Mouse (Mus musculus) midbrain, postnatal 0 days (tissue): Measurements from ENCODE around the gene Brwd3. TPM values are rescaled to one million over a fixed set of nuclear protein-coding genes. Genes with fewer than 3 reads are reported as not detected.

Experiments used
- ATAC-seq: fragments of 200-750 bp; cut with Nextera tagmentation; 2 replicates; pipeline ENCODE4 v1.8.0; 2017; ENCODE audit warnings: moderate number of reproducible peaks, mild to moderate bottlenecking, moderate TSS enrichment, moderate library complexity; ENCODE audit not compliant: low FRiP score
- DNase-seq: peaks from one replicate; pipeline ENCODE4 v3.0.0-alpha.2; 2015; ENCODE audit warnings: low spot score
- H3K27ac ChIP-seq: fragments of 300-500 bp; sonication (generic); 2 replicates; pipeline ENCODE4 v1.5.1; 2014; ENCODE audit warnings: low read depth, mild to moderate bottlenecking, low read length, mixed read lengths
- H3K27me3 ChIP-seq: fragments of 300-500 bp; sonication (generic); 2 replicates; pipeline ENCODE4 v1.6.1; 2014; ENCODE audit warnings: low read length, control low read depth, mixed read lengths; ENCODE audit not compliant: insufficient read depth
- H3K36me3 ChIP-seq: fragments of 300-500 bp; sonication (generic); 2 replicates; pipeline ENCODE4 v1.6.1; 2014; ENCODE audit warnings: low read length, control low read depth, mixed read lengths; ENCODE audit not compliant: insufficient read depth
- H3K4me1 ChIP-seq: fragments of 300-500 bp; sonication (generic); 2 replicates; pipeline ENCODE4 v1.6.1; 2014; ENCODE audit warnings: mild to moderate bottlenecking, control low read depth, antibody characterized with exemption, low read length, mixed read lengths; ENCODE audit not compliant: insufficient read depth
- H3K4me2 ChIP-seq: fragments of 300-500 bp; sonication (generic); 2 replicates; pipeline ENCODE4 v1.6.1; 2014; ENCODE audit warnings: low read depth, mild to moderate bottlenecking, low read length, mixed read lengths; ENCODE audit not compliant: poor library complexity, severe bottlenecking
- H3K4me3 ChIP-seq: fragments of 300-500 bp; sonication (generic); 2 replicates; pipeline ENCODE4 v1.5.1; 2014; ENCODE audit warnings: low read depth, mild to moderate bottlenecking, low read length, moderate library complexity
- H3K9ac ChIP-seq: fragments of 300-500 bp; sonication (generic); replicated peaks from 2 replicates; pipeline ENCODE4 v1.6.1; 2014; ENCODE audit warnings: mild to moderate bottlenecking, low read length, moderate library complexity, mixed read lengths; ENCODE audit not compliant: poor library complexity, severe bottlenecking
- H3K9me3 ChIP-seq: fragments of 300-500 bp; sonication (generic); 2 replicates; pipeline ENCODE4 v1.6.1; 2016; ENCODE audit warnings: low read length, control low read depth
- CTCF ChIP-seq: IDR thresholded peaks from 2 replicates; pipeline ENCODE4 v1.5.1; 2016; ENCODE audit warnings: antibody characterized with exemption, mild to moderate bottlenecking
- WGBS: fragments of 180-500 bp; shearing (Covaris S2); extraction: QIAGEN DNeasy Blood & Tissue Kit; methylation state at CpG from one replicate; pipeline ENCODE4 v1.1.7; 2014; 5-methylcytosine and 5-hydroxymethylcytosine counted together
- polyA plus RNA-seq: library from polyadenylated mRNA; unstranded; fragments of >200 nt; fragmentation: Nextera tagmentation; extraction: Ambion mirVana; gene quantifications from 2 replicates; pipeline ENCODE4 v1.2.1, GENCODE M21; 2015
- total RNA-seq: library from RNA; depleted of rRNA; stranded (reverse); fragments of >200 nt; gene quantifications from 2 replicates; pipeline ENCODE4 v1.2.3, GENCODE M21; 2014; rRNA removed

Brwd3 gene
- total and polyA plus RNA-seq, 2 experiments from 2014 or later = 2.5 to 4.8 TPM

- Histone ChIP-seq H3K4me3 (no peak overlapping the region), H3K27ac (no peak overlapping the region), H3K27me3 (no peaks in the 10 kb centered on the region), H3K9ac (no peak overlapping the region), H3K36me3 (no peaks in the 10 kb centered on the region), H3K4me2 (no peak overlapping the region), H3K9me3 (no peaks in the 10 kb centered on the region), H3K4me1 (no peaks in the 10 kb centered on the region)
- WGBS = 36% methylated on average over 1 of the region's 1 CpGs
- ATAC-seq (no peak), DNase-seq (no peak)
- no peak for TF ChIP-seq CTCF
Observed at GRCm38 (mm10) chrX:108729564-108729963, 104.6 kb downstream of the Brwd3 start.

GRCm38 (mm10) chrX:108729068-108729467 is 105.1 kb downstream of the Brwd3 start:
- no peak for ATAC-seq
- 63% methylated on average over 3 of the region's 3 CpGs for WGBS

GRCm38 (mm10) chrX:108728334-108728733 is 105.8 kb downstream of the Brwd3 start:
- no peak overlapping the region for H3K4me2 ChIP-seq
- no peaks in the 10 kb centered on the region for H3K9me3 ChIP-seq
- no peak overlapping the region for H3K4me3 ChIP-seq
- H3K9ac ChIP-seq = no peak overlapping the region
- TF ChIP-seq CTCF = no peak
- 85% methylated on average over 3 of the region's 3 CpGs for WGBS
- H3K4me1 ChIP-seq = no peaks in the 10 kb centered on the region
- ATAC-seq (no peak), DNase-seq (no peak)
- no peaks in the 10 kb centered on the region for H3K36me3 ChIP-seq
- H3K27ac ChIP-seq = no peak overlapping the region
- H3K27me3 ChIP-seq = no peaks in the 10 kb centered on the region

More at GRCm38 (mm10) chrX:108729068-108729467, 105.1 kb downstream of the Brwd3 start:
- no peaks in the 10 kb centered on the region for H3K36me3 ChIP-seq
- no peaks in the 10 kb centered on the region for H3K9me3 ChIP-seq
- peak; percentile 37 for DNase-seq
- H3K4me1 ChIP-seq = no peaks in the 10 kb centered on the region
- no peak overlapping the region for H3K27ac ChIP-seq
- no peak overlapping the region for H3K4me2 ChIP-seq
- no peak overlapping the region for H3K4me3 ChIP-seq
- H3K9ac ChIP-seq = no peak overlapping the region
- no peaks in the 10 kb centered on the region for H3K27me3 ChIP-seq
- no peak for TF ChIP-seq CTCF

GRCm38 (mm10) chrX:108724241-108724640 is 109.9 kb downstream of the Brwd3 start:
- H3K27me3 ChIP-seq = no peaks in the 10 kb centered on the region
- ATAC-seq = no peak
- H3K36me3 ChIP-seq = no peaks in the 10 kb centered on the region

GRCm38 (mm10) chrX:108722447-108722846 is 111.7 kb downstream of the Brwd3 start:
- H3K4me1 ChIP-seq = no peaks in the 10 kb centered on the region
- H3K9ac ChIP-seq = no peak overlapping the region
- no peaks in the 10 kb centered on the region for H3K9me3 ChIP-seq
- H3K4me3 ChIP-seq = no peak overlapping the region
- DNase-seq (no peak), ATAC-seq (no peak)
- H3K4me2 ChIP-seq = no peak overlapping the region
- TF ChIP-seq CTCF = no peak
- H3K27me3 ChIP-seq = no peaks in the 10 kb centered on the region
- no peaks in the 10 kb centered on the region for H3K36me3 ChIP-seq
- H3K27ac ChIP-seq = no peak overlapping the region
- 88% methylated on average over 1 of the region's 1 CpGs for WGBS

More at GRCm38 (mm10) chrX:108724241-108724640, 109.9 kb downstream of the Brwd3 start:
- Histone ChIP-seq H3K9ac (no peak overlapping the region), H3K4me1 (no peaks in the 10 kb centered on the region), H3K27ac (no peak overlapping the region), H3K9me3 (no peaks in the 10 kb centered on the region), H3K4me2 (no peak overlapping the region), H3K4me3 (no peak overlapping the region)
- no peak for TF ChIP-seq CTCF
- no peak for DNase-seq

GRCm38 (mm10) chrX:108704312-108704711 is 129.9 kb downstream of the Brwd3 start:
- Histone ChIP-seq H3K27me3 (no peaks in the 10 kb centered on the region), H3K27ac (no peak overlapping the region), H3K4me3 (no peak overlapping the region), H3K9ac (no peak overlapping the region), H3K4me1 (no peaks in the 10 kb centered on the region), H3K36me3 (no peaks in the 10 kb centered on the region), H3K9me3 (no peaks in the 10 kb centered on the region), H3K4me2 (no peak overlapping the region)
- TF ChIP-seq CTCF = no peak
- DNase-seq = no peak
- ATAC-seq = no peak
- 84% methylated on average over 2 of the region's 2 CpGs for WGBS

Other genes with a start within 250 kb of the Brwd3 start
- gene Gm379, start 169.5 kb downstream of the Brwd3 start, total RNA-seq = not detected in 2 replicates
- gene Gm379, start 169.5 kb downstream of the Brwd3 start, polyA plus RNA-seq = not detected in 2 replicates
- 0.82 and 0.99 TPM in 2 replicates for gene Hmgn5, start 179.0 kb upstream of the Brwd3 start, total RNA-seq
- 9.4 and 12.1 TPM in 2 replicates for gene Hmgn5, start 179.0 kb upstream of the Brwd3 start, polyA plus RNA-seq